Mouse (Mus musculus) kidney, embryonic 14.5 days (tissue): ENCODE data around the gene Dnlz. TPM values are rescaled to one million over a fixed set of nuclear protein-coding genes. Genes with fewer than 3 reads are reported as not detected.

Source experiments
- ATAC-seq: fragments of 200-750 bp; cut with Nextera tagmentation; 2 replicates; pipeline ENCODE4 v1.8.0; 2017; ENCODE audit warnings: moderate number of reproducible peaks, mild to moderate bottlenecking, moderate TSS enrichment, moderate library complexity; ENCODE audit not compliant: low FRiP score, low TSS enrichment
- H3K27ac ChIP-seq: fragments of 300-500 bp; sonication (generic); 2 replicates; pipeline ENCODE4 v1.5.1; 2014; ENCODE audit warnings: low read depth, mild to moderate bottlenecking, low read length, moderate library complexity, mixed read lengths
- H3K27me3 ChIP-seq: fragments of 300-500 bp; sonication (generic); 2 replicates; pipeline ENCODE4 v1.6.1; 2014; ENCODE audit warnings: mild to moderate bottlenecking, low read length; ENCODE audit not compliant: control insufficient read depth, insufficient read depth
- H3K36me3 ChIP-seq: fragments of 300-500 bp; sonication (generic); 2 replicates; pipeline ENCODE4 v1.6.1; 2014; ENCODE audit warnings: low read length, mixed read lengths; ENCODE audit not compliant: control insufficient read depth, insufficient read depth
- H3K4me1 ChIP-seq: fragments of 300-500 bp; sonication (generic); 2 replicates; pipeline ENCODE4 v1.6.1; 2014; ENCODE audit warnings: low read length, mixed read lengths; ENCODE audit not compliant: control insufficient read depth, insufficient read depth
- H3K4me2 ChIP-seq: fragments of 300-500 bp; sonication (generic); replicated peaks from 2 replicates; pipeline ENCODE4 v1.6.1; 2014; ENCODE audit warnings: low read depth, mild to moderate bottlenecking, low read length
- H3K4me3 ChIP-seq: fragments of 300-500 bp; sonication (generic); 2 replicates; pipeline ENCODE4 v1.5.1; 2014; ENCODE audit warnings: mild to moderate bottlenecking, low read length
- H3K9ac ChIP-seq: fragments of 300-500 bp; sonication (generic); 2 replicates; pipeline ENCODE4 v1.6.1; 2014; ENCODE audit warnings: low read depth, mild to moderate bottlenecking, low read length, moderate library complexity
- H3K9me3 ChIP-seq: fragments of 300-500 bp; sonication (generic); 2 replicates; pipeline ENCODE4 v1.6.1; 2016; ENCODE audit warnings: low read length; ENCODE audit not compliant: control insufficient read depth
- WGBS: fragments of 180-500 bp; shearing (Covaris S2); extraction: QIAGEN DNeasy Blood & Tissue Kit; methylation state at CpG from one replicate; pipeline ENCODE4 v1.1.7; 2014; 5-methylcytosine and 5-hydroxymethylcytosine counted together
- polyA plus RNA-seq: library from polyadenylated mRNA; unstranded; fragments of >200 nt; fragmentation: Nextera tagmentation; extraction: Ambion mirVana; gene quantifications from 2 replicates; pipeline ENCODE4 v1.2.1, GENCODE M21; 2014

Dnlz gene
- polyA plus RNA-seq, 1 experiment from 2014 or later: 33.3 TPM

GRCm38 (mm10) chr2:26360772-26361171 is 8.9 kb upstream of the Dnlz start, which contains the start of gene Card9:
Gene Card9, minus strand, starts transcription at chr2:26360918.
- Histone ChIP-seq H3K4me2 (no peak within 1 kb of the TSS), H3K36me3 (peaks cover 24% of the 10 kb centered on the region), H3K9me3 (no peaks in the 10 kb centered on the region), H3K4me3 (no peak within 1 kb of the TSS), H3K27ac (no peak within 1 kb of the TSS), H3K27me3 (no peaks in the 10 kb centered on the region), H3K9ac (no peak within 1 kb of the TSS), H3K4me1 (peaks cover 6% of the 10 kb centered on the region; the same call in 1 of the 2 replicates)
- 34% methylated on average over 3 of the region's 3 CpGs for WGBS
- no peak for ATAC-seq

GRCm38 (mm10) chr2:26359983-26360382 is 8.1 kb upstream of the Dnlz start:
- Histone ChIP-seq H3K27ac (no peak overlapping the region), H3K9me3 (no peaks in the 10 kb centered on the region), H3K4me3 (no peak overlapping the region), H3K9ac (no peak overlapping the region), H3K4me2 (no peak overlapping the region), H3K27me3 (no peaks in the 10 kb centered on the region), H3K36me3 (peaks cover 16% of the 10 kb centered on the region), H3K4me1 (peaks cover 6% of the 10 kb centered on the region; the same call in 1 of the 2 replicates)
- WGBS: 81% methylated on average over 6 of the region's 6 CpGs
- no peak for ATAC-seq

- no peaks in the 10 kb centered on the region for H3K9me3 ChIP-seq
- 90% methylated on average over 13 of the region's 13 CpGs for WGBS
- H3K9ac ChIP-seq: no peak overlapping the region
- no peaks in the 10 kb centered on the region for H3K27me3 ChIP-seq
- ATAC-seq: no peak
- no peak overlapping the region for H3K4me2 ChIP-seq
- H3K36me3 ChIP-seq: 0 out of 2 replicates have a peak, but pooled peaks cover 4% of the 10 kb centered on the region
- peaks cover 6% of the 10 kb centered on the region; the same call in 1 of the 2 replicates for H3K4me1 ChIP-seq
- H3K27ac ChIP-seq: no peak overlapping the region
- H3K4me3 ChIP-seq: no peak overlapping the region
Measured at GRCm38 (mm10) chr2:26358667-26359320, 6.9 kb upstream of the Dnlz start.

- peaks cover 10% of the 10 kb centered on the region for H3K4me1 ChIP-seq
- 41% methylated on average over 15 of the region's 15 CpGs for WGBS
- H3K27me3 ChIP-seq: no peaks in the 10 kb centered on the region
- ATAC-seq: peak; percentile 30
- H3K27ac ChIP-seq: no peak overlapping the region
- no peaks in the 10 kb centered on the region for H3K36me3 ChIP-seq
- H3K4me3 ChIP-seq: no peak overlapping the region
- H3K9ac ChIP-seq: peak overlapping the region; percentile 28; the same call in 1 of the 2 replicates
- no peaks in the 10 kb centered on the region for H3K9me3 ChIP-seq
- H3K4me2 ChIP-seq: no peak overlapping the region
Measured at GRCm38 (mm10) chr2:26357484-26357883, 5.6 kb upstream of the Dnlz start.

- H3K27ac ChIP-seq: no peak overlapping the region
- peaks cover 11% of the 10 kb centered on the region for H3K4me1 ChIP-seq
- H3K9ac ChIP-seq: no peak overlapping the region
- no peak overlapping the region for H3K4me3 ChIP-seq
- no peak overlapping the region for H3K4me2 ChIP-seq
- no peaks in the 10 kb centered on the region for H3K27me3 ChIP-seq
- H3K9me3 ChIP-seq: no peaks in the 10 kb centered on the region
- ATAC-seq: no peak
- H3K36me3 ChIP-seq: no peaks in the 10 kb centered on the region
- 76% methylated on average over 7 of the region's 7 CpGs for WGBS
Measured at GRCm38 (mm10) chr2:26356678-26357077, 4.8 kb upstream of the Dnlz start.

GRCm38 (mm10) chr2:26356231-26356630 is 4.3 kb upstream of the Dnlz start:
- H3K4me1 ChIP-seq: peaks cover 12% of the 10 kb centered on the region
- ATAC-seq: no peak
- no peaks in the 10 kb centered on the region for H3K36me3 ChIP-seq
- no peak overlapping the region for H3K9ac ChIP-seq
- H3K4me3 ChIP-seq: no peak overlapping the region
- WGBS: 83% methylated on average over 4 of the region's 4 CpGs
- H3K4me2 ChIP-seq: no peak overlapping the region
- H3K27ac ChIP-seq: no peak overlapping the region
- no peaks in the 10 kb centered on the region for H3K27me3 ChIP-seq
- no peaks in the 10 kb centered on the region for H3K9me3 ChIP-seq

GRCm38 (mm10) chr2:26354401-26354800 is 2.5 kb upstream of the Dnlz start:
- H3K9ac ChIP-seq: no peak overlapping the region
- no peaks in the 10 kb centered on the region for H3K9me3 ChIP-seq
- no peak overlapping the region for H3K27ac ChIP-seq
- no peak overlapping the region for H3K4me2 ChIP-seq
- no peak overlapping the region for H3K4me3 ChIP-seq
- ATAC-seq: no peak
- H3K4me1 ChIP-seq: peaks cover 18% of the 10 kb centered on the region
- H3K36me3 ChIP-seq: peaks cover 9% of the 10 kb centered on the region
- no peaks in the 10 kb centered on the region for H3K27me3 ChIP-seq
- 86% methylated on average over 4 of the region's 4 CpGs for WGBS

- 92% methylated on average over 11 of the region's 11 CpGs for WGBS
- 0 out of 2 replicates have a peak overlapping the region, but pooled peaks have one; percentile 85 for H3K9ac ChIP-seq
- no peak overlapping the region for H3K27ac ChIP-seq
Measured at GRCm38 (mm10) chr2:26353066-26353980, 1.4 kb upstream of the Dnlz start.

More at GRCm38 (mm10) chr2:26353066-26353980, 1.4 kb upstream of the Dnlz start:
- H3K4me3 ChIP-seq: no peak overlapping the region
- no peaks in the 10 kb centered on the region for H3K27me3 ChIP-seq
- peaks cover 19% of the 10 kb centered on the region for H3K36me3 ChIP-seq
- H3K4me2 ChIP-seq: peak overlapping the region; percentile 96
- no peaks in the 10 kb centered on the region for H3K9me3 ChIP-seq
- H3K4me1 ChIP-seq: peaks cover 18% of the 10 kb centered on the region
- no peak for ATAC-seq
